In the genomic region with DNA sequence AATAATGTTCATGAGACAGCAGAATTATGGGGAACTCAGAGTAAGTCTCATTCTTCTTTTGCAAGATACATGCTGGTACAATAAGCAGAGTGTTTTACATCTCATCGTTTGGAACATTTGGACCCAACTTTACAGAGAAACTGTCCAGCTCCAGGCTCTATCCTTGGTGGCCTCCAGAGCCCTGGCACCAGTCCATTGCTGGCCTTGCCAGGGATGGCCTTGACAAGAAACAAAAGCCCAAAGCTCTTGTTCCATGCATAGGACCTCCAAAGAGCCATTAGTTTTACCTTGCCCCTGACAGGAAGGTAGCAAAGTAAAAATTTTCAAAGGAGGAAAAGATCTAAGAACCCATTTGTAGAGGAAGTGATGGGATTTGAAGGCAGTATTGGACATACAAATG, we compare ENCODE assay signal across 19 mouse cellular contexts.
A peak's percentile ranks its signal among the peaks of the same experiment; 100 is the strongest.
DNase-seq lines count a peak whose midpoint lies in the region; ATAC-seq and TF ChIP-seq lines count a peak whose summit lies in the region.
"Had no signal": no experiment of that assay in that cellular context is flagged by ENCODE, and none has a peak within 500 bp of the region (broad histone marks: within the 10 kb centered on the region; RNA-seq: fewer than 3 reads in every experiment).

No protein-coding gene starts in this region.

- H3K9me3 ChIP-seq in midbrain, embryonic 11.5 days (ENCODE audit: control insufficient read depth, low read length), result no peaks in the 10 kb centered on the region
- H3K9me3 ChIP-seq in midbrain, embryonic 15.5 days, result no peaks in the 10 kb centered on the region
- no peaks in the 10 kb centered on the region for H3K9me3 ChIP-seq in intestine, postnatal 0 days (ENCODE audit: control insufficient read depth)
- H3K9me3 ChIP-seq: embryonic facial prominence, embryonic 15.5 days; forebrain, embryonic 10.5 days; heart, embryonic 15.5 days; hindbrain, embryonic 13.5 days had no signal

- H3K4me2 ChIP-seq in midbrain, embryonic 11.5 days, result no peak overlapping the region
- H3K4me2 ChIP-seq in midbrain, embryonic 15.5 days, result no peak overlapping the region
- H3K4me2 ChIP-seq in intestine, postnatal 0 days (replicated peaks; ENCODE audit: low read depth), result no peak overlapping the region
- H3K4me2 ChIP-seq: embryonic facial prominence, embryonic 15.5 days; heart, embryonic 15.5 days; hindbrain, embryonic 13.5 days had no signal

- TF ChIP-seq CTCF in intestine, postnatal 0 days (IDR thresholded peaks at IDR 0.05; ENCODE audit: low read depth), result no peak

- H3K27me3 ChIP-seq in midbrain, embryonic 11.5 days (ENCODE audit: control insufficient read depth, insufficient read depth, low read length), result no peaks in the 10 kb centered on the region
- no peaks in the 10 kb centered on the region for H3K27me3 ChIP-seq in midbrain, embryonic 15.5 days (replicated peaks)
- no peaks in the 10 kb centered on the region for H3K27me3 ChIP-seq in intestine, postnatal 0 days (replicated peaks; ENCODE audit: control insufficient read depth, insufficient read depth, low read length)
- H3K27me3 ChIP-seq: embryonic facial prominence, embryonic 15.5 days; heart, embryonic 15.5 days; hindbrain, embryonic 13.5 days had no signal

- no peaks in the 10 kb centered on the region for H3K4me1 ChIP-seq in midbrain, embryonic 11.5 days (ENCODE audit: control insufficient read depth, insufficient read depth, low read length)
- H3K4me1 ChIP-seq in midbrain, embryonic 15.5 days, result no peaks in the 10 kb centered on the region
- H3K4me1 ChIP-seq in intestine, postnatal 0 days (replicated peaks; ENCODE audit: control insufficient read depth, insufficient read depth, low read length), result no peaks in the 10 kb centered on the region
- H3K4me1 ChIP-seq: heart, embryonic 15.5 days had no signal

- no peak overlapping the region for H3K9ac ChIP-seq in midbrain, embryonic 11.5 days (ENCODE audit: low read length)
- H3K9ac ChIP-seq in midbrain, embryonic 15.5 days, result no peak overlapping the region
- H3K9ac ChIP-seq in intestine, postnatal 0 days (ENCODE audit: low read depth, low read length), result no peak overlapping the region
- H3K9ac ChIP-seq: embryonic facial prominence, embryonic 15.5 days; heart, embryonic 15.5 days; hindbrain, embryonic 13.5 days had no signal

- no peaks in the 10 kb centered on the region for H3K36me3 ChIP-seq in midbrain, embryonic 11.5 days (ENCODE audit: control insufficient read depth, insufficient read depth, low read length)
- no peaks in the 10 kb centered on the region for H3K36me3 ChIP-seq in midbrain, embryonic 15.5 days (replicated peaks)
- H3K36me3 ChIP-seq in intestine, postnatal 0 days (ENCODE audit: control insufficient read depth, insufficient read depth), result no peaks in the 10 kb centered on the region
- H3K36me3 ChIP-seq: embryonic facial prominence, embryonic 15.5 days; forebrain, embryonic 10.5 days; heart, embryonic 15.5 days; hindbrain, embryonic 13.5 days had no signal

- H3K27ac ChIP-seq in midbrain, embryonic 11.5 days (ENCODE audit: low read depth, low read length), result no peak overlapping the region
- H3K27ac ChIP-seq in midbrain, embryonic 15.5 days, result no peak overlapping the region
- H3K27ac ChIP-seq in intestine, postnatal 0 days (ENCODE audit: low read depth, low read length), result no peak overlapping the region
- H3K27ac ChIP-seq: embryonic facial prominence, embryonic 15.5 days; forebrain, embryonic 10.5 days; heart, embryonic 15.5 days; hindbrain, embryonic 13.5 days; hindbrain, postnatal 0 days had no signal

- WGBS in midbrain, embryonic 11.5 days, result 100% methylated on average over 1 of the region's 1 CpGs
- 98% methylated on average over 1 of the region's 1 CpGs for WGBS in midbrain, embryonic 15.5 days
- WGBS in intestine, postnatal 0 days, result 88% methylated on average over 1 of the region's 1 CpGs

- DNase-seq in cerebellum, postnatal 10 days, result peak; percentile 45 to 49
- no peak for DNase-seq in cerebellum, adult 18-20 months
- DNase-seq in midbrain, embryonic 11.5 days (ENCODE audit: low spot score, missing footprints), result peak; percentile 31
- peak; percentile 57 for DNase-seq in adrenal gland, adult 8-10 months
- DNase-seq in adrenal gland, postnatal 36 days, result peak; percentile 78 to 84
- DNase-seq in spleen, postnatal 10 days (ENCODE audit: low spot score in 2 of 2), result no peak
- DNase-seq: embryo, embryonic 11 days; gastrocnemius, postnatal 14 days; heart, postnatal 14 days; kidney, adult 2 months had no signal

- no peak overlapping the region for H3K4me3 ChIP-seq in midbrain, embryonic 11.5 days (ENCODE audit: low read depth, low read length)
- no peak overlapping the region for H3K4me3 ChIP-seq in midbrain, embryonic 15.5 days
- no peak overlapping the region for H3K4me3 ChIP-seq in intestine, postnatal 0 days (ENCODE audit: low read depth, low read length)
- H3K4me3 ChIP-seq: embryonic facial prominence, embryonic 15.5 days; erythroblast, embryonic 14.5 days; forebrain, embryonic 10.5 days; heart, embryonic 15.5 days; hindbrain, embryonic 13.5 days had no signal

- no peak for ATAC-seq in midbrain, embryonic 11.5 days (ENCODE audit: low FRiP score)
- no peak for ATAC-seq in midbrain, embryonic 15.5 days (replicated peaks)
- ATAC-seq in intestine, postnatal 0 days, result no peak
- ATAC-seq: forebrain, embryonic 14.5 days; hindbrain, postnatal 0 days had no signal

Comparison
In these comparisons a context has a peak if more than half of its experiments do, and no peak if none do; other contexts are left out.
1. DNase-seq: peak in cerebellum, postnatal 10 days (2 of 2), midbrain, embryonic 11.5 days (single experiment), adrenal gland, adult 8-10 months (single experiment) and adrenal gland, postnatal 36 days (2 of 2); none in cerebellum, adult 18-20 months (0 of 2) and spleen, postnatal 10 days (0 of 2).